Mouse (Mus musculus) thymus, adult 2 months (tissue): Measurements from ENCODE around the gene Ccl11.

Source experiments
- CTCF ChIP-seq: fragments of 200-500 bp; IDR thresholded peaks from 2 replicates; pipeline ENCODE4 v1.5.1; 2012; ENCODE audit warnings: mild to moderate bottlenecking, control low read depth, low read length, moderate library complexity, borderline replicate concordance; ENCODE audit not compliant: control insufficient read depth, poor library complexity, insufficient read depth; ENCODE audit errors: extremely low read depth
- POLR2A ChIP-seq: fragments of 200-500 bp; IDR thresholded peaks from 2 replicates; pipeline ENCODE4 v1.6.1; 2012; ENCODE audit warnings: mild to moderate bottlenecking, low read length, control low read depth, moderate library complexity; ENCODE audit not compliant: control insufficient read depth, poor library complexity, insufficient read depth; ENCODE audit errors: extremely low read depth

DNA sequence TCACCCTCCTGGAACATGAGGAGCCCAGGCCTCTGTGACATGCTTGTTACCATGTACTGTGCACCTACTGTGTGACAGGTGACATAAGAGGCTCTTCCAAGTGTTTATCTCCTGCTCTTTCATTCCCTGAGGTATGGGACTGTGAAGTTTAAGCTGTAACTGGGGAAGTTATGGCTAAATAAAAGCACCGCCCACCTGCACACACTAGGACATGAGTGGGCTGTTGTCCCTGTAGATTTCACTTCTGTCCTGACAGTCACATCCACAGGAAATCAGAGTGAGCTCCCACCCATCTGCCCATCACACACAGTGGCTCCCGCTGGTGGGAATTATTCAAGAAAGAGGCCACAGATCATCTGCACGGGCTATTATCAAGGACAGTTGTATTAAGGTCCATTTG is 47.5 kb upstream of the Ccl11 start:
- TF ChIP-seq CTCF: no peak
- TF ChIP-seq POLR2A: no peak
